Mouse (Mus musculus) T-helper 2 cell (primary cell): Measurements from ENCODE around the gene Klf11.

ENCODE experiments used
- in situ Hi-C: fragments of 300-600 bp; cut with MboI, MseI; formaldehyde crosslinking; loops from one replicate; pipeline ENCODE4 v1.15.1; 2025; ENCODE audit warnings: high pct_unique_total_duplicates

Gene Klf11

DNA sequence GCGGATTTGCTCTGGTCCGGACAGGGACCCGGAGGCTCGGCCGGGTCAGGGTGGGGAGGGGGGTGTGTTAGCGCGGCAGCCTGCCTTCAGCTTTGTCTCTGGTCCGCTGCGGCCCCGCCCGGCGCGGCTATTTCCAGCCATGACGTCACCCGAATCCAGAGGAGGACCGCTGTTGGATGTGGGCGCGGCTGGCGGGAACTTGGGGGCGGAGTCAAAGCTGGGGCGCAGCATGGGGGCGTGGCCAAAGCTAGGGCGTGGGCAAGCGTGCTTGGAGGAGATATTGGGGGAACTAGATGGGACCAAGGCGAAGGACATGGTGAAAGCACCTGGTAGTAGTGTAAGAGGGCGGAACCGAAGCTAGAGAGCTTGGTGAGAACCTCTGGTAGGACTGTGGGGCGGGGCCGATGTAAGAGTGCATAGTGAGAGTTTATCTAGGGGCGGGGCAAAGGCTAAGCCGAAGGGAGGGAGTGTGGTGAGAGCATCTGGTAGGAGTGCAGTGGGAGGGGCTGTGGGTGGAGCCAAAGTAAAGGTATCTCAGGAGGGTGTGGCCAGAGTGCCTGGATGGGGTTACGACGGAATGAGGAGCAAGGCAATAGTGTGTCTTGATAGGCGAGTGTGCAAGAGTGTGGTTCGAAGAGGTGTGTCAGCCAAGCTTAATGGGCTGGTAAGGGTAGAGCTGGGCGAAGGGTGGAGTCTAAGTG lies 718 bp downstream of the Klf11 start:
- in situ Hi-C loops: no loop called here

GRCm38 (mm10) chr12:24654065-24654862 lies 3.2 kb downstream of the Klf11 start:
- in situ Hi-C loops: no loop called here

GRCm38 (mm10) chr12:24656436-24656835 lies 5.4 kb downstream of the Klf11 start:
- in situ Hi-C loops: loop anchor here (5.0 kb wide), 1 partner anchor 46 kb away; no protein-coding TSS in a partner anchor

- in situ Hi-C loops: loop anchor here (5.0 kb wide), 1 partner anchor 43 kb away; no protein-coding TSS in a partner anchor
Observed at GRCm38 (mm10) chr12:24658998-24659397, 7.9 kb downstream of the Klf11 start.

- in situ Hi-C loops: loop anchor here (5.0 kb wide), 1 partner anchor 42 kb away; no protein-coding TSS in a partner anchor
Observed at GRCm38 (mm10) chr12:24659923-24660322, 8.8 kb downstream of the Klf11 start.

DNA sequence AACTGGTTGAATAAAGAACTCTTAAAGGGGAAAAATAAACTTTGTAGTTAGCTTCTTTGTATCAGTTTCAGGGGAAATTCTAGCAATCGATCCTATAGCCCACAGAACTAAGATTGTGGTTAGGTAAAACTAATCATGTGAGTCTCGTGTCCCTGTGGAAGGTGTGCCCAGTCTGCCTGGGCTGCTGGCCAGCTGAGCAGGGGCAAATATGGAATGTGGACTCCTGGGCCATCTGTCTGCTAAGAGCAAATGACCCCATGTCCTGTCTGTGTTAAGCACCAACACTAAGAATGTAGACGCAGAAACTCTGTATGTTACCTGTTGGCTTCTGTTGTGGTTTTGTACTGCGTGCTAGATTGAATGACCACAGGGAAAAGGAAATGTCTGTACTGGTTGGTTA lies 10.0 kb downstream of the Klf11 start:
- in situ Hi-C loops: no loop called here

DNA sequence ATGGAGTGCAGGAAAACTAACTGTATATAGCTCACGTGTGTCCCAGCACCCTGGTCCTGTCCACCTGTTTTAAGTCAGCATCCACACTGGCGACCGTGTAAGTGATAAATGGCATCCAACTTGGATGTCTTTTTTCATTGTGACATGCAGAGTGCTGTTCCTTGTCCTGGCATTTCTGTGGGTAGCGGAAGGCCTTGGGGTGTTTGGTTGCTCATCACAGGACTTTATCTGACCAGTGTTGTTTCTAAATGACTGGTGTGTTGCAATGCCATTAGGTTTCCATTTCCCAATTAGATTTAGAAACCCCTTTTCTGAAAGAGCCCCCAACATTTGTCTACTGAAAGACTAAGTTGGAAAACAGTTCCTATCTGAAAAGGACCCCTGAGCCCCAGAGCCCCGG lies 11.1 kb downstream of the Klf11 start:
- in situ Hi-C loops: no loop called here

DNA sequence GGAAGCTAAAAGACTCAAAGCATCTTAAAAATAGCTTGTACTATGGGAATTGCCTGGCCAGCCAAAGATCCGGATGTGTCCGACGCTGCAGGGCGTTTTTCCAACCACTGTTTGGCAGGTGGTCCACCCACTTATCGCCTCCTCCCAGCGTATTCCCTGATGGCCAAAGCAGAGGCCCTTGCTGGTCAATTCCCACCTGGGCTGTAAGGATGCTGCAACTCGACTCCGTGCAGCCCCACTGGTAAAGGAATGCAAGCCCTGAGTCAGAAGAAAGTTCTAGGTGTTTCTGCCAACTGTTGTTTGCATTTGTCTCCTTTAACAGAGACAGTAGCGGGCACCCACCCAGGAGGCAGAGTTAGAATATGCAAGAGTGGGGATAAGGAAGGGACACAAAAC lies 29.0 kb downstream of the Klf11 start:
- in situ Hi-C loops: no loop called here

DNA sequence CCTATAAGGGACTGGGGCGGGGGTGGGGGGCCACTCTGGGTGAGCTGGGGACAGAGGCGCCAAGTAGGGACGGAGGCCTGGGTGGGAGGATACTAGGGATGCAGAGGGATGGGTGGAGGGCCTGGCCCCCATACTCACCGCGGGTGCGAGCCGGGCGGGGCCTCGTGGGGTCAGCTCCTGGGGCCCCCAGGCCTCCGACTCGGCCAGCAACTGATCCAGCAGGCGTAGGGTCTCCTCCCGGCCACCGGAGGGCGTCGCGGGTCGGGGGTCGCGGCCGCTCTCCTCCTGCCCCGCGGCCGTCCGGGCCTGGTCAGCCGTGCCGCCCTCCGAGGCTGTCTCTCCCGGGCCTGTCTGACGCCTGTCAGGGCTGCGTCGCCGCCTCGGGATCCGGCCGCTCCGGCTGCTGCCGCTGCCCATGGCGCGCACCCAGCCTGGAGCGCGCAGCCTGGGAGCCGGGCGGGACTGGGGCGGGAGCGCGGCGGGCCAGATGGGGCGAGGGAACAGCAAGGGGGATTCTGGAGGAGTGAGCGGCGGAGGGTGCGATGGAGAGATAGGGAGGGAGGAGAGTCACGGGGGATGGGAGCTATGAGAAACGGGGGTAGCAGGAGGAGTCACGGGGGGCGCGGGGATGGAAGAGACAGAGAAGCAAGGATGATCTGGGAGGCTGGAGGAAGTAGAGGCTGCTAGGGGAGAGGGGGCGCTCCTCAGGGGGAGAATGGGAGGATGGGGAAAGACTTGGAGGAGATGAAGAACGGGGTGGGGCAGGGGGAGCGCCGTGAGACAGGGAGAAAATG lies 29.6 kb downstream of the Klf11 start:
- in situ Hi-C loops: no loop called here

GRCm38 (mm10) chr12:24681286-24682023 lies 30.4 kb downstream of the Klf11 start, which contains the start of gene Cys1:
TSS of gene Cys1 (minus strand) at chr12:24681813.
- in situ Hi-C loops: no loop called here

- in situ Hi-C loops: no loop called here
Observed at GRCm38 (mm10) chr12:24682563-24682962, 31.5 kb downstream of the Klf11 start.

DNA sequence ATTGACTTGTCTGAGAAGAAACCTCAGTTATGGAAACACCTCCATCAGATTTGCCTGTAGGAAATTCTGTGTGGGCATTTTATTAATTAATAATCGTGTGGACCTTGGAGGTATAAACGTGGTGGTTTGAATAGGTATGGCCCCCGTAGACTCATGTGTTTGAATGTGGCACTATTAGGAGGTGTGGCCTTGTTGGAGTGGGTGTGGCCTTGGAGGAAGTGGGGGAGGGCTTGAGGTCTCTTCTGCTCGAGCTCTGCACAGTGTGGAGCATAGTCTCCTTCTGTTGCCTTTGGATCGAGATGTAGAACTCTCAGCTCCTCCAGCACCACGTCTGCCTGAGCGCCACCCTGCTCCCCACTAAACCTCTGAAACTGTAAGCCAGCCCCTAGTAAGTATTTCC lies 32.4 kb downstream of the Klf11 start:
- in situ Hi-C loops: no loop called here

DNA sequence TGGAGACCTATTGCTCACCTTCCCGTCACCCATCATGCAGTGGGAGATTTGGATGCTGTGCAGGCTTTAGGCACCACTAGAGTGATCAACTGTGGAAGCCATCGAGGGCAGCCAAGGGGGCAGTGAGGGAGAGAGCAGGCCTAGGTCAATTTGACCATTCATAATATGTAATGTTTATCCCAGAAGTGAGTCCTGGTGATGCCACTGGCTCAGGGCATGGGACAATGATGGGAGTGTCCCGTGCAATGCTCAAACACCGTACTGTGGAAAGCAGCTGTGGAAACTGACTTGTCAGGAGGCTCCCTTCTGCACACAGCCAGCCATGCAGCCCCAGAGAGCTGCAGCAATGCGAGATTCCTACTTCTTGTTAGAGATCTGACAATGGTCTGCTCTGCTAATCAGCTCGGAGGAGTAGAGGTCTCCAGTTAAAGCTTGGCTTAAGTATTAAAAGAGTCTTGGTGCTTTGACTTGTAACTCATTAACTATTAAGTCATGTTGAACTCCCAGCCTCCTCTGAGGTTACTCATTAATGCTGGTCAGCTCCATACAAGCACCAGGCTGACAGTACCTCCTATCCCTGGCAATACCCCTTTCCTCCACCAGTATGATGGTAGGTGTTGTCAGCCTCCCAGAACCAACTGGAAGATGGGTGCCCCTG lies 35.1 kb downstream of the Klf11 start:
- in situ Hi-C loops: no loop called here

DNA sequence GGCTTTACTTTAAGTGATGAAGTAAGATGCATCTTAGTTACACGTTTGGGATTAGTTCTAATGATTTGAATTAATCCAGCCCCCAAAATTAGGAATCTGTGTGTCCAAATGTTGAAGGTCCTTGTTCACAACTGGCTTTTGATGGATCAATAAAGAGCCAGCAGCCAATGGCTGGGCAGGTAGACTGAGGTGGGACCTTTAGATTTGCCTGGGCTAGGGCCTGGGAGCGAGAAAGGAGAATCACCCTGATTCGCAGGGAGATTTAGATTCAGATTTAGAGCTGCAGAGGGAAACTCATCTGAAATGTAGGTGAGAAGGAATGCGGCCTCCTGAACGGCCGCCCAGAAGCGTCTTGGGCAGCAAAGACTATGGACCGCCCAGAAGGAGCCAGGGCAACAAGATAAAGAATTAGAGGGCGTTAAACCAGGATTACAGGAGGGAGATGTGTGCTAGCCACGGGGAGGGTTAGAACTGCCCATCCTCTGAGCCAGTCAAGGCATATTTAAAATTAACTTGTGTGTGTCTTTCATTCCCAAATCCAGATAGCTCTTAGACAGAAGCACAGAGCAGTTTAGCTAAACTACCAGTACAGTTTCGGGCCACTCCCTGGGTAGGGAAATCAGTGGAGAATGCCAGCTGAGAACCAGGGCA lies 35.7 kb downstream of the Klf11 start:
- in situ Hi-C loops: no loop called here

DNA sequence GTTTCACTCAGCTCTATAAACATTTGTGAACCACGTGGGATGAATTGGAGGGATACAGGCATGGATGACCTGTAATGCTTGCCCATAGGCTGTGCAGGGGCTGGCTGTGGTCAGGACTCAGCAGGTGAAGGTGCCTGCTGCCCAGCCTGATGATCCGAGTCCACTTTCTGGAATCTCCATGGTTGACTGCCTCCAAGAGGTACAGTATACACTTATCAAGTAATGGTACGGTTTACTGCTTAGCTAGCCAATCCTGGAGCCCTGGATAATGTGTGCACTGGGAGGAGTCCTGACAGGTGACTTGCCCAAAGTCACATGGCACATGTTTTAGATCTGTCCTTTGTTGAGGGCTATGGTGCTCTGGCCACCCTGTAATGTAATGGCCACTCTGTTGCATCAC lies 39.3 kb downstream of the Klf11 start:
- in situ Hi-C loops: no loop called here

DNA sequence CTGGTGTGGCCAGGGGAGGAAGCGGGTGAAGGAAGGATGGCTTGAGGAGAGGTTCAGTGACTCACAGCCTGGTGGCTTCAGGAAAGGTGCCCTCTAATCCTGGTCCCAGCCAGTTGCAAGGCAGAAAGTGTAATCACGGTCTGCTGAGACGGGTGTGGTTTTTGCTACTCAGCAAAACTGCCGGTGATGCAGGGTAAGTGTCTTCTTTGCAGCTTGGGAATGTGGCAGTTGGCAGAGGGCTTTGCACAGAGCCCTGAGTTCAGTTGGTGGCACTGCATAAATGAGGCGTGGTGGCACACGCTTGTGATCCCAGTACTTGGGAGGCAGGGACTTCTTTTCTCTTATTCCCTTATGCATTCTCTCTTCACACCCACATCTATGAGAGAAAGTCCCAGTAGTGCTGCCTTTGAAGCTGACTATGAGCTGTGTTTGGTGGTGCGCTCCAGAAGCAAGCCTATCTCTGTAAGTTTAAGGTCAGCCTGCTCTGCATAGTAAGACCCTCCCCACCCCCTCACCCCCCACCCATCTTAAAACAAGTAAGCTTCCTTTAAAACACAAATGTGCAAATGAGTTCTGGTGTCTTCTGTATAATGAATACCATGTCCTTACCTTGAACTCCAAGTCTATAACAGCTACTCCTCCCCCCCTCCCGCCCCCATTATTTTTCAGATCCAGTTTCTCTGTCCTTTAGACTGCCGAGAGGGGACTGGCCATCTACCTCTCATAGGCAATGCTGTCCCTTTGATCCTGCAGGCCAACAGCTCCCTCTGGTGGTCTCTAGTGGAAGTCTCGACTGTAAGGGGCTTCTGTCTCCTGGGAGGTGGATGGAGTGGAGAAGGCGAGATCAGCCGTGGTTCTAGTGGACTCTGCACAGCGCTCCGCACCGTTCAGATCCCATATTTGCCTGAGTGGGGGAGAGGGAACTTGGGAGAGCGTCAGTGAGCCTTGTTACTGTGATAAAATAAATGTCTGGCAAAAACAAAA lies 45.7 kb downstream of the Klf11 start:
- in situ Hi-C loops: no loop called here

GRCm38 (mm10) chr12:24697484-24698204 lies 46.6 kb downstream of the Klf11 start:
- in situ Hi-C loops: no loop called here

DNA sequence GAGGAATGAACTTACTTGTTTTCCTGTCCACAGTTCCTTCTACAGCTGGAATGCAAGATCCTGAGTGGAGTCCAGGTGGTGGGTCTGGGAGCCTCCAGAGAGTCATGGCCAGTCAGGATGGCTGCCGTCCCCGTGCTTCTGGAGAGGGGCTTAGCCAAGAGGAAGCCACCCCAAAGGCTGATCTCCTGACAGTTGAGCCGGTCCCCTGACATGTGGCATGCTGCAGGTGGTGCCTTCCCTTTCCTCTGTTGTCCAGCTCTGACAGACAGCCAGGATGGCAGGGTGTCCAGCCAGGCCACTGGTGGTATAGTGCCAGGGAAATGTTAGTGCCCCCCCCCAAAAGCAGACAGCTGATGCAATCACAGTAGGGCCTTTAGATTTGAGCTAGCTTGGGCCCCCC lies 47.4 kb downstream of the Klf11 start:
- in situ Hi-C loops: no loop called here
